Mouse (Mus musculus) thymus, adult 2 months (tissue): ENCODE measurements around the gene Ppm1l. TPM values are rescaled to one million over a fixed set of nuclear protein-coding genes. Genes with fewer than 3 reads are reported as not detected.

Experiments
- DNase-seq: peaks from one replicate; pipeline ENCODE4 v3.0.0; 2021
- H3K27ac ChIP-seq: fragments of 200-500 bp; 2 replicates; pipeline ENCODE4 v1.5.1; 2012; ENCODE audit warnings: low read length, control low read depth; ENCODE audit not compliant: control insufficient read depth, insufficient read depth
- H3K27me3 ChIP-seq: fragments of 200-500 bp; 2 replicates; pipeline ENCODE4 v1.6.1; 2012; ENCODE audit warnings: mild to moderate bottlenecking, low read length, moderate library complexity, mixed read lengths; ENCODE audit not compliant: control insufficient read depth, insufficient read depth
- H3K36me3 ChIP-seq: fragments of 200-500 bp; 2 replicates; pipeline ENCODE4 v1.6.1; 2012; ENCODE audit warnings: mild to moderate bottlenecking, low read length, moderate library complexity; ENCODE audit not compliant: control insufficient read depth, insufficient read depth
- H3K4me1 ChIP-seq: fragments of 200-500 bp; replicated peaks from 2 replicates; pipeline ENCODE4 v1.6.1; 2012; ENCODE audit warnings: low read length; ENCODE audit not compliant: control insufficient read depth, insufficient read depth
- H3K4me3 ChIP-seq: fragments of 200-500 bp; 2 replicates; pipeline ENCODE4 v1.5.1; 2012; ENCODE audit warnings: mild to moderate bottlenecking, low read length, control low read depth, moderate library complexity; ENCODE audit not compliant: control insufficient read depth, insufficient read depth
- CTCF ChIP-seq: fragments of 200-500 bp; IDR thresholded peaks from 2 replicates; pipeline ENCODE4 v1.5.1; 2012; ENCODE audit warnings: mild to moderate bottlenecking, control low read depth, low read length, moderate library complexity, borderline replicate concordance; ENCODE audit not compliant: control insufficient read depth, poor library complexity, insufficient read depth; ENCODE audit errors: extremely low read depth
- POLR2A ChIP-seq: fragments of 200-500 bp; IDR thresholded peaks from 2 replicates; pipeline ENCODE4 v1.6.1; 2012; ENCODE audit warnings: mild to moderate bottlenecking, low read length, control low read depth, moderate library complexity; ENCODE audit not compliant: control insufficient read depth, poor library complexity, insufficient read depth; ENCODE audit errors: extremely low read depth
- WGBS: fragments of 180-500 bp; shearing (Covaris S2); methylation state at CpG from one replicate; pipeline ENCODE4 v1.1.7; 2018; 5-methylcytosine and 5-hydroxymethylcytosine counted together
- polyA plus RNA-seq: library from polyadenylated mRNA; depleted of rRNA; stranded (reverse); fragments of >200 nt; gene quantifications from 2 replicates; pipeline ENCODE4 v1.2.3, GENCODE M21; 2012

Gene Ppm1l
- polyA plus RNA-seq, 1 experiment = 2.6 TPM

- H3K4me1 ChIP-seq = peaks cover 3% of the 10 kb centered on the region; the same call in 1 of the 2 replicates
- DNase-seq = no peak
- no peaks in the 10 kb centered on the region for H3K36me3 ChIP-seq
- TF ChIP-seq CTCF (no peak), POLR2A (no peak)
- H3K27me3 ChIP-seq = no peaks in the 10 kb centered on the region
- H3K27ac ChIP-seq = no peak overlapping the region
- 92% methylated on average over 9 of the region's 9 CpGs for WGBS
- H3K4me3 ChIP-seq = no peak overlapping the region
These were observed 277.4 kb downstream of the Ppm1l start for GRCm38 (mm10) chr3:69594071-69594470.

- Histone ChIP-seq H3K27ac (no peak overlapping the region), H3K36me3 (no peaks in the 10 kb centered on the region), H3K27me3 (no peaks in the 10 kb centered on the region), H3K4me3 (no peak overlapping the region), H3K4me1 (peaks cover 3% of the 10 kb centered on the region; the same call in 1 of the 2 replicates)
- DNase-seq = no peak
- 99% methylated on average over 3 of the region's 3 CpGs for WGBS
- TF ChIP-seq CTCF = no peak
- TF ChIP-seq POLR2A = no peak
These were observed 279.5 kb downstream of the Ppm1l start for GRCm38 (mm10) chr3:69596116-69596515.

GRCm38 (mm10) chr3:69597211-69597610, 280.6 kb downstream of the Ppm1l start:
- H3K4me1 ChIP-seq = peaks cover 3% of the 10 kb centered on the region; the same call in 1 of the 2 replicates
- H3K36me3 ChIP-seq = no peaks in the 10 kb centered on the region
- no peak overlapping the region for H3K4me3 ChIP-seq
- 90% methylated on average over 6 of the region's 6 CpGs for WGBS
- H3K27me3 ChIP-seq = no peaks in the 10 kb centered on the region
- no peak for TF ChIP-seq POLR2A
- no peak for TF ChIP-seq CTCF
- H3K27ac ChIP-seq = no peak overlapping the region
- DNase-seq = no peak

- 86% methylated on average over 7 of the region's 7 CpGs for WGBS
These were observed 281.2 kb downstream of the Ppm1l start for GRCm38 (mm10) chr3:69597816-69598215.

GRCm38 (mm10) chr3:69598261-69599165, 281.9 kb downstream of the Ppm1l start, which contains the start of gene B3galnt1:
Gene B3galnt1 (minus strand): TSS chr3:69598960.
- H3K27me3 ChIP-seq = no peaks in the 10 kb centered on the region
- H3K27ac ChIP-seq = no peak within 1 kb of the TSS
- TF ChIP-seq POLR2A (no peak), CTCF (no peak)
- peaks cover 3% of the 10 kb centered on the region; the same call in 1 of the 2 replicates for H3K4me1 ChIP-seq
- DNase-seq = no peak
- H3K36me3 ChIP-seq = no peaks in the 10 kb centered on the region
- 5% methylated on average over 95 of the region's 99 CpGs for WGBS
- peak within 1 kb of the TSS; percentile 27 for H3K4me3 ChIP-seq

More at GRCm38 (mm10) chr3:69597816-69598215, 281.2 kb downstream of the Ppm1l start:
- Histone ChIP-seq H3K36me3 (no peaks in the 10 kb centered on the region), H3K4me1 (peaks cover 3% of the 10 kb centered on the region; the same call in 1 of the 2 replicates), H3K27ac (no peak overlapping the region), H3K27me3 (no peaks in the 10 kb centered on the region), H3K4me3 (no peak overlapping the region)
- no peak for DNase-seq
- no peak for TF ChIP-seq POLR2A

- no peaks in the 10 kb centered on the region for H3K27me3 ChIP-seq
- H3K27ac ChIP-seq = no peak overlapping the region
- H3K4me3 ChIP-seq = no peak overlapping the region
- H3K4me1 ChIP-seq = peaks cover 3% of the 10 kb centered on the region; the same call in 1 of the 2 replicates
- whole genome bisulfite sequencing = 38% methylated on average over 5 of the region's 5 CpGs
- H3K36me3 ChIP-seq = no peaks in the 10 kb centered on the region
- no peak for DNase-seq
- TF ChIP-seq CTCF (no peak), POLR2A (no peak)
These were observed 282.5 kb downstream of the Ppm1l start for GRCm38 (mm10) chr3:69599166-69599500.

GRCm38 (mm10) chr3:69606923-69607322, 290.3 kb downstream of the Ppm1l start:
- Histone ChIP-seq H3K36me3 (no peaks in the 10 kb centered on the region), H3K4me3 (no peak overlapping the region), H3K4me1 (no peaks in the 10 kb centered on the region), H3K27me3 (no peaks in the 10 kb centered on the region), H3K27ac (no peak overlapping the region)
- DNase-seq = no peak
- 33% methylated on average over 1 of the region's 1 CpGs for WGBS
- no peak for TF ChIP-seq CTCF
- TF ChIP-seq POLR2A = no peak
